ENCODE assay signal across 1 mouse cellular context in the genomic region with DNA sequence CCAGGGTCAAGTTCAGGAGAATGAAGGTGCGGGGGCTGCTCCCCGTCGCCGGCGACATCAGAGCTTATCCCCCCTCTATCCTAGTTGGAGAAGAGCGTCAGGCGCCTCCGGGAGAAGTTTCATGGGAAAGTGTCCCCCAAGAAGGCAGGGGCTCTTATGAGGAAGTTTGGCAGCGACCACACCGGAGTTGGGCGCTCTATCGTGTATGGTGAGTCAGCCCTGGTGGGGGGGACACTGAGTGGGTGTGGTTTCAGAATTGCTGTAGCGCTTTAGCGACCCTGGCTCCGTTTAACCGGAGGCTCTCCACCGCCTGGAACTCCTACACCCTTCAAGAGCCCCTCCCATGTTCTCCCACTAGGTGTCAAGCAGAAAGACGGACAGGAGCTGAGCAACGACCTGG.
TF ChIP-seq lines count a peak whose summit lies in the region.

No protein-coding gene starts in this region.

TF ChIP-seq in CH12.LX, 34 proteins besides CTCF, POLR2A, EP300 and RAD21:
- TF ChIP-seq MAZ (IDR thresholded peaks at IDR 0.05; ENCODE audit: low read depth, low read length) (no peak), HCFC1 (IDR thresholded peaks at IDR 0.05; ENCODE audit: low read depth, low read length) (no peak), ZKSCAN1 (IDR thresholded peaks at IDR 0.05; ENCODE audit: borderline replicate concordance, low read depth, low read length) (no peak), ELF1 (IDR thresholded peaks at IDR 0.05; ENCODE audit: low read depth, low read length) (no peak), USF1 (IDR thresholded peaks at IDR 0.05; ENCODE audit: low read depth, low read length) (no peak), SIN3A (IDR thresholded peaks at IDR 0.05; ENCODE audit: low read length) (no peak), MYC (IDR thresholded peaks at IDR 0.05; ENCODE audit: low read depth, low read length) (no peak), IRF4 (IDR thresholded peaks at IDR 0.05; ENCODE audit: low read depth, low read length) (no peak)
